Mouse (Mus musculus) urinary bladder, adult 18-20 months (tissue): ENCODE results near the gene Tesc.

Experiments used
- DNase-seq, 2 experiments: peaks; one replicate each; pipeline ENCODE4 v3.0.0; 2022; ENCODE audit warnings: low spot score in 2 of 2, mixed read lengths in 2 of 2

The Tesc gene

DNA sequence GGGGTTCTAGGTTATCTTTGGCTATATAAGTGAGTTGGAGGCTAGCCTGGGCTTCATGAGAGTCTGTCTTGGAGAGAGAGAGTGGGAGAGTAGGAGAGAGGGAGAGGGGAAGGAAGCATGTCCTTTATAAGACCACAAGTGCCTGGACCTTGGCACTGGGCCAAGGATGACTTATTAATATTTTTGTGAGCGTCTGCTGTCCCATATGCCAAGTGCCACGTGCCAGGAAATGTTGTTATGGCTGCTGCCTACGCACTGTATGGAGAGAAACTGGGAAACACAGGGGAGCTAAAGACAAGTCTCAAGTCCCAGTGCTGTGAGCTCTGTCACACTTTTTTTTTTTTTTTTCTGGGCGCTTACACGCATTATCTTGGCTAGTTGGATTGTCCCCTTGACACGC, 15.1 kb downstream of the Tesc start:
- no peak for DNase-seq

DNA sequence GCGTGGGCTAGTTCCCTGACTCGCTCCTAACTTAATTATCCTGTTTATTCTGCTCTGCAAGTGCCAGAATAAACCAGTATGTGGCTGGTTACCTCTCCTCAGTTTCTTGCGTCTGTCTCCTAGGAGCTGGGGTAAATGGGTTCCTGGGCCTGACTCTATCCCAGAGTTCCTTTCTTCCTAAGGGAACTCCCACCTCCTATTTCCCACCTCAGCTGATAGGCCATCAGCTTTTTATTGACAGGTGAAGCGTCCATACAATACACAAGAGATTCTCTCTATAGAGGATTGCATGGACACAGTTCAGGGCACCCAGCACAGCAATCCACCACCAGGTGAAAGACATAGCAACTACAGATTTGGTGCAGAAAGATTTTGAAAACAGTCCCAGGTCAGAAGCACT, 16.2 kb downstream of the Tesc start:
- no peak for DNase-seq

DNA sequence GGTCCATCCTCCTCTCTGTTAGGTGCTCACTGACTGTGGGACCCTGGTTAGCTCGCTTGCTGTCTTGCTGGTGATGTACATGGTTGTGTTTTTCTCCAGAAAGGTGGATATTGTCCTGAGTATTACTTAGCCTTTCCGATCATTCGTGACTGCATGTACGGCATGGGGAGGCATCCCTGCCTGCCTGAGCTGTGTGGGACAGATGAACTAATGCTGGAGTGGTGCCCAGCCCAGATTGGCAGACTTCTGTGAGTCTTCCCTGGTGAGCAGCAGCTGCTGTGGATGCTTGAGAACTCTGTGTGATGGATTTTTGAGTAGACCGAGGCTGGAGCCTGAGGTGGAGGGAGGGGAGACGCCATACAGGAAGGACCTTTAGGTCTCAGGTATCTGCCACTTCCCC, 17.4 kb downstream of the Tesc start:
- DNase-seq: no peak

DNA sequence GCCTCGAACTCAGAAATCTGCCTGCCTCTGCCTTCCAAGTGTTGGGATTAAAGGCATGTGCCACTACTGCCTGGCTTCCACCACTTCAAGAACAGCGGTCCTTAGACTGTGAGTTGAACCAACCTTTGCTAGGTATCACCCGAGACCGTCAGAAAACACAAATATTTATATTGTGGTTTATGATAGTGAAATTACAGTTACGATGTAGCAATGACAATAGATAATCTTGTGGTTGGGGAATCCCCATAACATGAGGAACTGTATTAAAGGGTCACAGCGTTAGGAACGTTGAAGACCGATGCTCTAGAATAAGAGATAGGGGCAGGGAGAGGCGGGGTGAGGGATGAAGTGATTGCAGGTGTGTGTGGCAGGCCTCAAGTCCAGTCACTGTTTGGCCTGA, 17.8 kb downstream of the Tesc start:
- DNase-seq: no peak

DNA sequence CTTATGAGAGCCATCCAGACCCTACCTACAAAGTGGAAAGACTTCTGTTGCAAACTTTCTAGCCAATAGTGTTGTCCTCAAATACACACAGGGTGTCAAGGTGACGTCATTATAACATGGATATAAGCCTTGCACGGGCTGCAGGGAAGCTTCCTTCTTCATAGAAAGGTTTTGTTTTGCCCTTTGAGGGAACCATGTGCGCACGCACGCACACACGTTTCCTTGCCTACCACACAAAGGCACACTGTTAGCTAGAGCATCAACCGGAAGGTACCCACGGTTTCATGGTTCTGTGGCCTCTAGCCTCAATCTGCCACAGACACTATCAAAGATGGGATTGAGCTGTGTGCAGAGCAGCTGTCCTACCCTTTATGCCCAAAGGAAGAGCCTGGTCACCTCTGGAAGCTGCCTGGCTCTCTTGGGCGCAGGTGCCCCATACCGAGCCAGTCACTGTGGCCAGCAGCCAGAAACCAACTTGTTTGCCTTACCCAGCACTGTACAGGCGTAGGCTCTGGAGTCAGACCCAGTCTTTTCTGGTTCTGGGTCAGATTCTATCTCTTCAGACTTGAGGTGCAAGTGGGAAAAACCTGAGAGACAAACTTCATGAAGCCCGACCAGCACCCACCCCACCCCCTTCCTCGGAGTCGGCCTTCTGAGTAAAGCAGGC, 19.7 kb downstream of the Tesc start:
- DNase-seq: no peak

DNA sequence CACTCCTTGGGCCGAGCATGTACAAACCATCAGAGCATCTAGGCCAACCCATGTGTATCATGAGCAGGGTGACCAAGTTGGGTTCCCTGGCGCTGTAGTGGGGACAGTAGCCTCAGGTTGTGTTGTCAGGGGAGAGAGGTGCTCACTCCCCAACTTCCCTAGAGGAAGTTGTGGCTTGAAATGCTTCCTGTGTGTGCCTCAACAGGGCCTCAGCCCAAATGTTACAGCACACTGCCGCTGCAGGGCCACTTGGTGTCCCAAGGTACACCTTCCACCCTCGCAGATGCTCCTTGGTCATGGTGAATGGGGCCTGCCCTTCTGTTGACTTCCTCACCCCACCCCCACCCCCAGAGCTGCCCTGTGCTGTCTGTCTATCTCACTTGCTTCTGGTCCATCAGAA, 20.9 kb downstream of the Tesc start:
- DNase-seq: no peak

DNA sequence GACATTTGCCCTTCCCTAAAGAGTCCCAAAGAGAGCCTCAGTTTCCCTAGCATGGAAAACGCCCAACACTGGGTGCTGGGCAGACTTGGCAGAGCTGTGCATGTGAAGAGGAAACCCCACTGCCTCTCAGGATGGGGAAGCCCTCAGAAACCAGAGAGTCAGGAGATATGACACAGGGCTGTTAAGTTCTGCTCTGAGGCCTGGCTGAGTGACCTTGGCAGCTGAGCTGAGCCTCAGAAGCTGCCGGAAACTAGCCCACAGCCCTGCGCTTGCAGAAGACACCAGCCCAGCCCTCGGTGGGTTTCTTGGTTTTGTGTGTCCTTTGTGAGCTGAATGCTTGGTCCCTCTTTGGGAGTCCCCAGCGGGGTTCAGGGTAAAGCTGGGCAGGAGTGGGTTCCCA, 21.4 kb downstream of the Tesc start:
- no peak for DNase-seq

DNA sequence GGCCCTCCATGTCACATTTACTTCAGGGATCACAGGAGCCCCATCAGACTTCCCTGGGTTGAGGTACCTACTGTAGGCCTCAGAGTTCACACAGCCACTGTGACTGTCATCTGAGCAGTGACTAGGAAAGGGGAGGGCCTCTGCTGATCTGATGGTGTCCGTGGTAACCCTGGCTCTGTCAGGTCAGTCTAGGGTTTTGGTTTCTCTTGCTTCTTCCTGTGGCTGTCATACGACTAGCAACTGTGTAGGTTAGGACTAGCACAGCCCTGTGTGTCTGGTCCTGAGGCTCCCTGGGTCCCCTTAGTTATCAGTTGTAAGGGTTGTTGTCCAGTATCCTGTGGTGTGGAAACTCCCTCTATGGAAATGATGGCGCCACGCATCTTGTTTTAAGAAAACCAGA, 23.2 kb downstream of the Tesc start:
- no peak for DNase-seq

DNA sequence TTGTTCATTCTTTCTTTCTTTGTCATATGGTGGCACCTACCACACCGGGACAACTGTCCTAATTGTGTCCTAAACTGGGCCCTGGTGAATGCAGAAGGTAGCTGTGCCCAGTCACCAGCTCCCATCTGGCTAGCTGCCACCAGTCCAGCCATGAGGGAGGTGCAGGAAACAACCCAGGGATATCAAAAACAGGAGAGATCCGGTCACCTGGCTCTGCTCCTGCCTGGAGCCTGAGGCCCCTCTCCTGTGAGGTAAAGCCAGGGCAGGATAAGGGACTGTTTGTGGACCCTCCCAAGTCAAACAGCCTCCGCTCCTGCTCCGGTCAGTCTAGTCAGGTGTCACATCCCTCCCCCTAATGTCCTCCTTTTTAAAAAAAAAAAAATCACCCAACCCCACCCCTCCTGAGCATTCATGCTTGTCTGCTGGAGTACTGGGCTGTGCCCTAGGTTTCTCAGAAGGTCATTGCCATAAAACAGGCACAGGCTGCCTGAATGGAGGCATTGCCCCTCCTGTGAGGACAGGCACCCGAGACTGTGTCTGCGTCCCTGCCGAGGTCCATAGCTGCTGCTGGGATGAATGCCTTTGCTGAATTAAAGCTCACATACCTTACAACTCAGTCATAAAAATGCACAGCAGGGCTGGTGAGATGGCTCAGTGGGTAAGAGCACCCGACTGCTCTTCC, 24.6 kb downstream of the Tesc start:
- no peak for DNase-seq

DNA sequence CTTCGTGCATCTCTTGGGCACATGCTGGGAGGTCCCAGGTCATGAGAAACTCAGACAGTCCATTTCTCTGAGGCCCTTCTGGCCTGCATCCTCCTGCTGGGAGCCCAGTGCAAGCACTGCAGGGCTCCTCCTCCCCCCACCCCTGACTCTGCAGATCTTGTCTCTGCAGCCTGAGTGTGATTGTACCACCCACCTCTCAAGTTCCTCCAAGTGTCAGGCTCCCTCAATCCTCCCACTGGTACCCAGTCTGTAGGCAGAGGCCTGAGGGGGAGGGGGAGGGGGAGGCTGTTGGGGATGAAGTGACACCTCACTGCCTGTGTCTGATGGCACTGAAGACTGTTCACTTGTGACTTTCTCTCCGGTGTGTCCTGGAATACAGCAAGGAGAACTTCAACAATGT, 25.7 kb downstream of the Tesc start:
- no peak for DNase-seq

DNA sequence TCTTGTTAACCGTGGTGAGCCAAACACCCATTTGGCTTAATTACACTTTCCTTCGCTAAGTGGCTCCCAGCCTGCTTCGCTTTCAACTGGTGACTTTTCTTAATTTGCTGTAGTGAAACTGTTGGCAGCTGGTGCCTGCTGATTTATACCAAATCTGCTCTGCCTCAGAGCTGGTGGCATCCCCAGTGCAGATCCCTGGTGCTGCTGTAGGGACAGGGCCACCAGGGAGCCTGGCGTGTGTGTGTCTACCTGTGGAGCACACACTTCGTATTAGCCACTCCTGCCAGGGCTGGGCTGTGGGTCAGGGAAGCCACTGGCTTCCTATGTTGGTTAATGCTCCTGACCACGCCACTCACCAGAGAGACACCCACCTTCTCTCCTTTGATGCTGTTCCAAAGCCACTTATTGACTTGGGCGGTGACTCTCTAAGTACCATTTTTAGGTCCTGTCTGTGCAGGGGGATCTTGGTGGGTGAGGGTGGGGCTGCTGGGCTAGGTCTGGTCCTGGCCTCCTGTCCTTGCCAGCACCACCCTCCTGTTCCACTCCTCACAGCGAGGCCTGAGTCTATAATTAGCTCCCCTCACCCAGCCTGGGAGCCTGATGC, 30.1 kb downstream of the Tesc start:
- DNase-seq: no peak

DNA sequence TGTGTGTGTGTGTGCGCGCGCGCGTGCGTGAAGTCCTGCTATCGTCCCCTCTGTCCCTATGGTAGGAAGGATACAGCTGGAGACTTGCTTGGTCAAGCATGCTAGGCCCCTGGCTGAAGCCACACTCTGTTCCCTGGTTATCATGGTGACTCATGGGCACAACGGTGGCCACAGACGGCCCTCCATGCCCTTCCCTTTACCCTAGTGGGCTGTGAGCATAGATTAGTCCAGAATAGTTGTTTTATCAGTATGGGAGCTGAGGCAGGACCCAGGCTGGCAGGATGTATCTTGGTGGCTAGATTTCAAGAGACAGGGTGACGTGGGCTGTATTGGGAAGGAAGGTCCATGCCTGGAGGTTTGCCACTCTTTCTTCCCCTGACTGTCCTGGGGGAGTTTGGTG, 31.3 kb downstream of the Tesc start:
- no peak for DNase-seq

DNA sequence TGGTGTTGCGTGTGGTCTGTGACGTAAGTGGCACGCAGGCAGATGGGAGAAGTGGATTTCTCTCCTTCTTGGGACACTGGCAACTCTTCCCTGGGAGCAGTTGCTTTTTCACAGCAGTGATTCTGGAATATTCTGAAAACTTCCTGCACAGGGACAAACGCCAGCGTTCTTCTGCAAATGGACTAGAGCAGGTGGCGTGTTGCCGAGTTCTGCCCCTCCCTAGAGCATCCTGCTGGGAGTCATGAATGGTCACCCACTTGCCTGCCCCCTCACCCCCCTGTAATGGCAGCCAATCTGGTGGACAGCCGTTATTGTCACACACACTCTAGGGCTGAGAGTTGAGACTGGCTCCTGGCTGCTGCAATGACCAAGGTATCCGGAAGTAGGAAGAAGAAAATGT, 32.1 kb downstream of the Tesc start:
- no peak for DNase-seq

DNA sequence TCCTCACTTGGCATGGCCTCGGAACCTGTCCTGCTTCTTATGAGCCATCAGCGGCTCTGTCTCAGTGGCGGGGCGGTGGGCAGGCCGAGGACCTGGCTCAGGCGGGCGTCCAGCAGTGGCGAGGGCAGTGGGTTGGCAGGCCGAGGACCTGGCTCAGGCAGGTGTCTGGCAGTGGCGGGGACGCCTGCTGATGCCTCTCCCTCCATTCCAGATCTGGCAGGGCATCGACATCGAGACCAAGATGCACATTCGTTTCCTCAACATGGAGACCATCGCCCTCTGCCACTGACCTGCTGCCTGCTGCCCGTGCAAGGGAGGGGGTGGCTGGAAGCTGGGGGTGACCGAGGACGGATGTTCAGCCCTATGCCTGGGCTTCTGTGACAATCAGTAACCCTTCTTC, 33.8 kb downstream of the Tesc start:
- no peak for DNase-seq

DNA sequence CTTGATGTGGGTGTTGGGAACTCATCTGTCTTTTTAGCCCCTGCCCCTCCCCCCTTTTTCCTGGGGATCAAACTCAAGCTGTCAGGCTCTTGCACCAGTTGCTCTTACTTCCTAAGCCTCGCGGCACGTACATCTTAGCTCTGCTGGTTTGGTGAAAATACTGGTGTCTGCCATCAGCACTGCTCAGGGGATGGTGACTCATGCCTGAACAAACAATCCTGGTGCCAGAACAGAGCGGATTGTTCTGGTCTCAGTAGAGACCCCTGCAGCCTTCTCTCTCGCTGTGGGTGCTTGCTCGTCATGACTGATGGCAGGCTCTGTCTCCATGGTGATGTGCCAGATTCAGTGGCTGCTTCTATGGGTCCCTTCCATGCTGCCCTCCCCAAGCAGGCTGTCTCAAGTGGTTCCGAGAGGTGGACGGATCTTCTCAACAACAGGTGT, 35.7 kb downstream of the Tesc start:
- DNase-seq: no peak

DNA sequence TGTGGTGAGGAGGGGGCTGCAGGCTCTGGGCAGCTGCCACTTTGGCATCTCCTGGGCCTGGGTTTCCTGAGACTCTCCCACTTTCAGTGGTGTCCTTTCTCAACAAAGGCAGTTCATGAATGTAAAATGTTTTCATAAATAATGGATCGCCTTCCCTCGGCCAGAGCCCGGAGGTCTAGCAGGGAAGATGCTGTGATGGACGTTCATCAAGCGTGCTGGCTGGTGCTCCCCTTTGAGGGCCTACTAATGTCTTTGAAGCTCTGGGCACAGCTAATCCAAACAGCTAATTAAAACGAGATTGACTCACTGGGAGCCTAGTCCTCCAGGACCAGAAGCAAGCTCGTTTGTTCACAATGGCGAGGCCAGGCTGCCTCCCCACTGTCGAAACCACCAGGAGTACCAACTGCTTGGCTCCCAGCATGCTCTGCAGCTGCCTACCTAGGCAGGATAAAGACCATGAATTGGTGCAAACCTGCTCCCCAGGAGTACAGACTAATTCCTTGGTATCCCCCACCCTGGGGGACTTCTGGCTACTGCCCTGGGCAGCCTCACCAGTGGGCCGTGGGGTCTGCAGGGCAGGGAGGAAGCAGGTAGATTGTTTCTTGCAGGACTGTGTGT, 36.9 kb downstream of the Tesc start:
- DNase-seq: no peak

DNA sequence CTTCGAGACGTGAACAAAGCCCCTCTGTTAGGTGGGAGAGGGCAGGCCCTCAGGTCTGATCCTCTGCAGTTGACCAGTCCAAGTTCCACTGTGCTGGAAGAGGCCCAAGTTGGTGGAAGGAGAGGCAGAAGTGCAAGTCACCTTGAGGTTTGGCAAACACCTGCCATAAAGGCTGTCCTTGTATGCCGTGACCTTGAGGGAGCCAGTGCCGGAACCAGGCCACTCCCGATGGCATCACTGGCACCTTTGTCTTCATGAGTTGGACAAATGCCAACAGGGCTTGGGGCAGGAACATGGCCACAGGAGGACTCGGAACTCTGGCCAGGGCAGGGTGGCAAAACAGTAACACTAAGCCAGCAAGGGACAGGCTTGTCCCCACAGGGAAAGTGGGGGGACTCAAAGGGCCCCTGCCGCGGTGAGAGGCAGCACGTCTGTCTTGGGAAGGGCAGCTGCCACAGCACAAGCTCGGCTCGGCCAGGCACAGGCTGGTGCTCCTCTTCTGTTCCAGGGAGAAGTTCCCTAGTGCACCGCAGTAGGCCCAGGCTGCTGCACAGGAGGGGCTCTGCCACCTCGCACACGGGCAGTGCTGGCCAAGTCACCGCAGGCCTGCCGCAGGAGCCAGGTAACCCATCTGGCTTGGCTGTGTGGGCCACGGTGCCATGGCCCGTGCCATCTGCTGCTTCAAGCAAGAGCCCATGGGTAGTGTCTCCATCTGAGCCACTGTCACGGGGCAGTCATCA, 38.1 kb downstream of the Tesc start:
- DNase-seq: no peak

DNA sequence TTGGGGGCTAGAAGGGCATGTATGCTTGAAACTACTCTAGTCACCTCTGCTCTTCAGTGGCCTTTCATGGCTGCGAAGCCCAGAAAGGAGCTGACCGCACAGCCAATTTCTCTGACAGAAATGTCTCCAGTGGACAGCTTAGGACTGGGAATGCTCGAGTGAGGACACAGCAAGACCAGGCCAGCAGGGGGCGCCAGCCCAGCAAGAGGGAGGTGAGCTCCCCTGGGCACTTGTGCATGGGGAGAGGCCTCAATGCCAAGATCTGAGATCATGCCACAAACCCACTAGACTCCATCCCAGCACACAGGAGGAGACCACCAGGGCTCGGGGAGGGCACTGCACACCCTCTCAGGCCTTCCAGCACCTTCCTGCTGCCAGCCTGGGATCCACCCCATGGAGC, 39.3 kb downstream of the Tesc start:
- peak; percentile 23 to 42 for DNase-seq

DNA sequence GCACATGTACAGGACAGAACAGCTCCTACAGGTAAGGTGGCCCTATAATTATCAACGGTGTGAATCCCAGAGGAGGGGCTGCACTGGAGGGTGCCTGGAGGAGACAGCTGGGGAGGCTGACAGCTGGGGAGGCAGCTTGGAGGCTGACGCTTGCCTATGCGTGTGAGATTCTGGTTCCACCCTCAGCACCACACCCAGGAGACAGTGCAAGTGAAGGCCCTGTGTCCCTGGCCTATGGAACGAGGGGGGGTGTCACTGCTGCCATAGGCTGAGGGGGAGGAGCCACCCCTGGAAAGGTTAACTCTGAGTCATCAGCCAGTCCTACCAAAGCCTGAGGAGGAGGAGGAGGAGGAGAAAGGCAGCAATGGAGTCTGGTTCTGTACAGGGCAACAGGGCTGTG, 40.0 kb downstream of the Tesc start:
- no peak for DNase-seq

DNA sequence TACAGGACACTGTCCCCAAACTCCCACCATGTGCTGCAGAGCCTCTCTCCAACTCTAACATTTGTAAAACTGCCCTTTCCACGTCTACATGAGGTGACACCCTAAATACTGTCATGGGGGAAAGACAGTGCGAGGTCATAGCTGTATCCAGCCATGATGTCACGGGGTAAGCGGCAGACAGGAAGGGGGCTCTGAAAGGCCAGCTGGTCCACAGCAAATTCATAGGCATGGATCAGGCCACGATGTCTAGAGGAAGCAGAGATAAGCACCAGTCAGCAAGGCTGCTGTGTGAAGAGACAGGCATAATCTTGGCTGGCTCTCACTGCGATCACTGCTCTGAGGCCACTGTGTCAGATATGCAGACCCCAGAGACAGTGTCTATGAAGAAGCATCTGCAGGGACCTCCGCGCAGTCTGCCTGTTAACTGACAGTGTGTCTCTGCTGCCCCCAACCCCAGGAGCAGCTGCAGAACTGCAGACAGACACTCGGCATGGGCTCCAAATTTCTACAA, 40.5 kb downstream of the Tesc start:
- DNase-seq: no peak

DNA sequence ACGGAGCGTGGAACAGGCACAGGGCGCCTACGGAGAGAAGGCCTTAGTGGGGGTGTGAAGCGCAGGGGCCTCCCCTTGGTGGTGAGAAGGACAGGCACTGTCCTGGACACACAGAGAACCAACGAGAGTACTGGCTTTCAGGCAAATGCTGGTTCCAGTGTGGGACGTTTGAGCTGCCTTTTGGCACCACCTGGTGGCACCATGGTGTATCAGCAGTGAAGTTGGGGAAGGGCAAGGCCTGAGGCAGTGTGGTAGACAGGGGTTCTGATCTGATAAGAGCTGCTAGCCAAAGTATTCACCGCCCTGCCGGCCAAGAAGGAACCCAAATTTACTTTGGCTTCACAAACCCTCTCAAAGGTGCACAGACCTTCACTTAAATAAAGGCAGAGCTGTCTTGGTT, 41.8 kb downstream of the Tesc start:
- peak; percentile 34 to 52 for DNase-seq

DNA sequence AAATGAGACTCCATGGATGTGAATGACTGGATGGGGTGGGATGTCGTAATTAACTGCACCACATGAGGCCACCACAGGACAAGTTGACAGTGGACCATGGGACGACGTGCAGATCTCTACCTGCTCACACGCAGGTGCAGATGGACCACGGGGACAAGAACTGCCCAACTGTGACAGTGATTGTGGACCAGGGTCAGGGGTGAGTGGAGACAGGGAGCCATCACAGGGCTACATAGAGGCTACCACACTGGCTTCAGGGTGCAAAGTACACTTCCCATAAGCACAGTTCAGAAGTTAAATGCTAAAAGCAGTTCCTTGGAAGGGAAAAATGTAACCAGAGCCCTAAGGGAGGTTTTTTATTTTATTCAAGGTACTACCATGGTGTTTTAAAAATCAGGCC, 44.2 kb downstream of the Tesc start:
- no peak for DNase-seq
